Mouse (Mus musculus): Measurements from ENCODE around the gene Skap1.

DNA sequence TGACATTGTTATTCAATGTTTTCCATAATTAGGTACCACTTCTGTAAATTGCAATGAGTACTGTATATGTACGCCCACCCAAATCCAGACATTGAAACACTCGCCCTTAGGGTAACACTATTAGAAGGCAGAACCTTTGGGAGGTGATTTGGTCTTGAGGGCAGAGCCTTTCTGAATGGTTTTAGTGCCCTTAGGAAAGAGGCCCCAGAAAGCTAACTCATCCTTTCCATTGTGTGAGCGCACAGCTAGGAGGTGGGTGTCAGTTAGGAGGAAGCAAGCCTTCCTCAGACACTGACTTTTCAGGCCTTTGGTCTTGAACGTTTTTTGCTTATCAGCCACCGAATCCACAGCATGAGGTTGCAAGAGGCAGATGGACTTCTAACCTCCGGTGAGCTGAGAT, 29.5 kb upstream of the Skap1 start:
- TF ChIP-seq CTCF (conservative IDR thresholded peaks at IDR 0.05; ENCODE audit: insufficient read depth, insufficient read length, low read depth, low read length) (no peak), POLR2A (IDR thresholded peaks at IDR 0.05; ENCODE audit: low read depth, low read length) (no peak)
